Mouse (Mus musculus) 416B (cell line): ENCODE data around the gene Rras.
A peak's percentile ranks its signal among the peaks of the same experiment; 100 is the strongest.

Source experiments
- DNase-seq: peaks from one replicate; pipeline ENCODE4 v3.0.0; 2011; ENCODE audit warnings: low read depth

Gene Rras

DNA sequence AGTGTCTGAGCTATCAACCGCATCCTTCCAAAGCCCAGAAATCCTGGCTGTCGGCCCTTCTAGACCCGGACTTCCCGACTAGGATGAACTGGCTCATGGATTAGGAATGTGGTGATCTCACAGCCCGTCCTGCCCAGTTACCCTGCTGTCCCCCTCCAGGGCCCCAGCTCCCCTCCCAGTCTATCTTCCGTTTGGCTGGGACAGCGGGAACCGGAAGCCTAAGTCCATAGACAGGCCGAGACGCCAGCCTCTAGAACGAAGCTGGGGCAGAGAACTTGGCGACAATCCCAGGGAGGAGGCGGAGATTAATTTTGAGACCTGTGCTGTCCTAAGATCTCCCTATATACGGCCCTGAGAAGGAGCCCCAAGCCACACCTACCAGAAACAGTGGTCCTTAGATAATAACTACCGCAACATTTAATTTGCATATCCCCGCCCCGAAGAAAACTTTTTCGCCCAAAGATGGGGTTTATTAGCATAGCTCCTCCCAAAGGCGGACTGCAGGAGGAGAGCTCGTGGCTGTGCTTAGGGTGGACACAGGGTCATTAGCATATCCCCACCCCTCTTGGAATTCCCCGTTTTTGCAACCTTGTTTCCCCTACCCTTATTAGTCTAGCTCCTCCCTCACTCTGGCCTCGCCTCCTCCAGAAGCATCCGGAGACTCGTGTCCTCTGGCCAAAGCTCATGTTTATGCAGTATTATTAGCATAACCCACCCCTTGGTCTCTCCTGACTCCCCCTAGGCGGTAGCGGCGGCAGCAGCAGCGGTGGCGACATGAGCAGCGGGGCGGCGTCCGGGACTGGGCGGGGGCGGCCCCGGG, at the start of gene Rras:
Rras (plus strand) TSS at position 720 of the 820 bp plus-strand sequence.
- DNase-seq, result peak; percentile 100

DNA sequence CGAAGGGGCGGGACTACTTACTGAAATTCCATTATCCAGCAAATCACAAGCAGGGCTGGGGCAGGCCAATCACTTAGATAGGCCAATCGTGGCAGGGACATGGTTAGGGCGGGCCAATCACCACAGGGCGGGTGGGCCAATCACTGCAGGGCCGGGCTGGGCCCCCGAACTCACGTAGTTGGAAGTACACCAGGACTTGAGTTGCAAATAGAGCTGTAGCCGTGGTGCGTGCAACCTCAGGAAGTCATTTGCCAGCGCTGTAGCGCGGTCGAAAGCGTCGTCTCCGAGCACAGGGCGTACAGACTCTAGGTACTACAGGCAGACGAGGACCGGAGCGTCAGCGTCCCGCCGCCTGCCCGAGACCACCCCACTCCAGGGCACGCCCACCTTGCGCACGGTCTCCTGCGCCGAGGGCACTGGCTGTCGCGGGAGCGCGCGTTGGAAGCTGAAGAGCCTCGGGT, 47.5 kb upstream of the Rras start:
- peak; percentile 89 for DNase-seq

DNA sequence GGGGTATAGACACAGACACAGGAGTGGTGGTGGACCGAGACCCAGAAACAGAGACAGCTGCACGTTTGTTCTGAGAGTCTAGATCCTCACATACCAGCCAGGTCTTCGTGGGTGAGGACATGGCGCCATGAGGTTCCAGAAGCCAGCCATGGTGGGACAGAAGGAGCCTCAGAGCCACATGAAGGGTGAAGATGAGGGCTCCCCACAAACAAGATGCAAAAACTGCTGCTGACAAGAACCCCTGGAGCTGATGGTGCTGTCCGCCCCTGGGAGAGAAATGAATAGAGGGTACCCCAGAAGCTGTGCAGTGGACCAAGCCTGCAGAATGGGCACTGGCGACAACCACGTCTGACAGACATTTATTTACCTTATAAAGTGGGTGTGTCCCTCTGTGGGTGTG, 46.6 kb upstream of the Rras start:
- DNase-seq, result no peak

DNA sequence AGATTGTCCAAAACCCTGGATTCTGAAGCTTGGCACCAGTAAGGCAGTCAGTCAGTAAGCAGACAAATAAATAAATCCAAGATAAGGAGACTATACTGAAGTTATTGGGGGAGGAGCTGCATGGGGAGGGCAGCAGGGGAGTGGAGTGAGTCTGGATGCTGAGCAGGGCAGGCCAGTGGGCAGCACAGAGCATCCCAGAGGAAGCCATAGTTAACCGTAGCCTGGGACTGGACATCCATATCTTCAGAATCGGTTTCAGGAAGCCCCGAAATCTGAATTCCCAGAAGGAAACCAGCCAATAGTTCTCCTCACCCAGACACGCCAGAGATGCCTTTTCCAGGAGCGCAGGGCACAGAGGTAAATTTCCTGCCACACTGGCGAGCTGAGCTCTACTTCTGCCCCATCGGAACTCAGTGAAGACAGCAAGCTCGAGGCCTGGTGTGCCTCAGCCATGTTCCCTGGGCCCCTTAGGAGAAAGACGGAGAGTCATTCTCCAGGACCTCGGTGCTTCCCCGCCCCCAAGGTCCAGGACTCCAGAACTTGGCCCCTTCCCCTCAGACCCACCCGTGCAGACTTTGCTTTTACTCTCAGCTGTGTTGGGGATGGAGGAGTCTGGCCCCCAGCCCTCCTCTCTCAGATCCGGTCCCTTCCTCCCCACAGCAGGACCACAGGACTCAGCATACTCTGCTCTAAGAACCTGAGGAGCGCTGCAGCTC, 44.2 kb upstream of the Rras start:
- no peak for DNase-seq

DNA sequence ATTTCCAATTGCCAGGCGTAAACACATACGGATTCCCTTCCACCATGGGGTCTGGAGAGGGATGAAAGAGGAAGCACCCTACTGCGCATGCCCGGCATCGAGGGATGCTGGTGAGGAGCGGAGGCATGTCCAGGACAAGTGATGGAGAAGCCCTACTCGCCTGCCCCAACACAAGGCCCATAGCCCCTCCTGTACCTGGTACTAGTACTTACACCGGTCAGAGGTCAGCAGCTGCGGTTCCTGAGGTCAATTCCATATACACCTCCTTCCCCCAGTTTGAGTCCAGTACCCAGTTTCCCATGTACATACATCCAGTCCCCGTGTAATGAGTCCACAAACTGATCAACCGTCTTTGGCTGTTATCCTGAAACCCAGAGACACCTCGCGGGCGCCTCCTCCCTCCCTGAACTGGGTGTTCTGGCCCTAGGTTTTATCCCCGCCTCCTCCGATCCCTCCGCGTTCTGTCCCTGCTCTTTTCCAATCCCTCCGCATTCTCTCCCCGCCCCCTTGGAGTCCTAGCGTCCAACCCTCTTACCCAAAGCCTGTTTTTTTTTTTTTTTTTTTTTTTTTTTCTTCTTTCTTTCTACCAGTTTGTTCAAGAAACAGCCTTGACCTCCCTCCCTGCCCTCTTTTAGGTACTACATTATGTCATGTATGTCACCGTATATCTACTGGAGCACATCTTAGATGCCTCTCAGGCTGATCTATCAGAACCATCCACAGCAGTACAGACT, 43.2 kb upstream of the Rras start, which contains the start of gene Cpt1c:
Cpt1c (minus strand) TSS at position 469 of the 734 bp plus-strand sequence.
- no peak for DNase-seq

DNA sequence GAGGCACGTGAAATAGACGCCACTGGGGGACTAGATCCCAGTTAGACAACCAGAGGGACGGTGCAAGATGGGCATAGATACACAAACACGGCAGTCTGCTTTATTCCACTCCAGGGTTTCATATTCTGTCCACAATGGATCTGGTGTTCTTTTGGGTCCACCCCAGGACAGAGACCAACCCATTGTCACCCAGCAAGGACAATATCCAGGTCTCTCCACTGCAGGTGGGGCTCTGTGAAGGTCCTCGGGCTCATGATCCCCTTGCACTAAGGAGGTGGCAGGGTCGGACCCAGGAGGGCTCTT, 42.7 kb upstream of the Rras start:
- DNase-seq, result no peak

DNA sequence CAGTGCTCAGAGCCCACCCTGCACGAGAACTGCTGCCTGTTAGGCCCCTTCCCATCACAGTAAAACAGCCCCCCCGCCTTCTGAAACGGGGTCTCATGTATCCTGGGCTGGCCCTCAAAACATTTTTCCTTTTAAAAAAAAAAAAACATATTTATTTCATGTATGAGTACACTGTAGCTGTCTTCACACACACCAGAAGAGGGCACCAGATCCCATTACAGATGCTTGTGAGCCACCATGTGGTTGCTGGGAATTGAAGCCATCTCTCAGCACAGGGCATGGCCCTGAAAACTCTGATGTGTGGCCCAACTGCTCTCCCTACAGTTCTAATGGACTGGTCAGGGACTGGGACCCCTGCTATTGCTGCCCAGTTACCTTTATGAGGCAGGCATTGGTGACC, 39.5 kb upstream of the Rras start:
- DNase-seq, result no peak

DNA sequence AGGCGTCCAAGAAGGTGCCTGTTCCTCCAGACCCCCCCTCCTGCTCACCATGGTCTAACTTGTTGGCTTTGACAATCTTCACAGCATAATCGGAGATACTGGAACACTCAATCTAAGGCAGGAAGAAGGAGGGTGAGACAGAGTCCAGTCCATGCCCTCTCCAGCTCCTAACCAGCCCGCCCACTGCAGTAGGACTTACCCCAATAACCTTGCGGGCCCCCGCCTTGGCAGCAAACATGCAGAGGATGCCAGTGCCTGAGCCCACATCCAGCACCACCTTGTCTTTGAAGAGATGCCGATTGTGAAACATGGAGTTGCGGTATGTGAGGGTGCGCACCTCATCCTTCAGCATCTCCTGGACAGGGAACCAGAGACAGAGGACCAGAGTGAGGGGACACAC, 36.2 kb upstream of the Rras start:
- no peak for DNase-seq

DNA sequence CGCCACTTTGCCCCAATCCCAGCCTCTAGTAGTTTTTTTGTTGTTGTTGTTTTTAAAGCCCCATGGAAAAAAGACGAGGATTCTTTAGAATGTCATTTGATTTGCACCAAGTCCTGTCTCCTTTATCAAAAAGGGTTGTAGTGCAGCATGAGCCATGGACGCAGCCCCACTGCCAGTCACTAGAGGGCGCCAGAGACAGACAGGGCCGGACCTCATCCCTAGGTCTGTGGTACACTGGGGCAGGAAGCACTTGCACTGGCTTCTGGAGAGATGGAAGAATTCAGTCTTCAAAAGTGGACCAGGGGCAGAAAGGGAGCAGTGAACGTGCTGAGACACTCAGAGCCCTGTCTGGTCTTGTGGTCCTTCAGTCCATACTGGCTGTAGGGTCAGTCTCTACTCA, 34.7 kb upstream of the Rras start:
- peak; percentile 84 for DNase-seq

DNA sequence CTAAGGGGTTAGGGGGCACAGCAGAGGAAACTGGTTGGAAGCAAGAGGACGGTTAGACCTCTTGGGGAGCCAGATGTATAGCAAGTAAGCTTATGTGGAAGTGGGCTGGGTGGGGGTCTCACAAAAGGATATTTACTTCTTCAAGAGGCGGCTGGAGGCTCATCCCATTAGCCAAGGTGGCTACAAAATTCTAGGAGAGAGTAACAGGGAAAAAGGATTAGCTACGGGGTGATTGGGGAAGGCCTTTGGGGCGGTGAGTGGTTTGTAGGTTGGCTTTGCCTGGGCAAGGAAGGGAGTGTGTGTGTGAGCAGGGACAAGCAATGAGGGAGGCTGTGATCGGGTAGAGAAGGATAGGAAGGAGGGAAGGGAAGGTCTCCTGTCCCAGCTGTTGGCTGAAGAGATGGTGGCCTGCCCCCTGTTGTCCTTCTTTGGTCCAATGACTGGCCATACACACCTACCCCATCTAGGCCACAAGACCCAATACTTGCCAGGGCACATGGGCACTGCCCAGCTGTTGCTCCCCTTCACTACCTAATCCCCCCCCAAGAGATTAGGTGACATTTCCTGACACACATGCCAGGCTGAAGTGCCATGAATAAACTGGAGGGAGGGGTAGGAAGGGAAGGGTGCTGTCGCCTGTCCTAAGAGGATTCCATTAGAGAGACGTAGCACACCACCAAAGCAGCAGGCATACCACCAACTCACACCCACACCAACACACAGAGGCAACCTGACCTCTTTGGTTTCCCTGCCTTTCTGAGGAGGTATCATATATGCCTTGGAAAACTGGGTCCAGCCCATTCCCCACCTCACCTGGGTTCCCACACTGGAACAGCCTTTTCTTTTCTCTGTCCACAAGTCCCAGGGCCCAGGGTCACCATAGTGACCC, 33.6 kb upstream of the Rras start:
- no peak for DNase-seq

DNA sequence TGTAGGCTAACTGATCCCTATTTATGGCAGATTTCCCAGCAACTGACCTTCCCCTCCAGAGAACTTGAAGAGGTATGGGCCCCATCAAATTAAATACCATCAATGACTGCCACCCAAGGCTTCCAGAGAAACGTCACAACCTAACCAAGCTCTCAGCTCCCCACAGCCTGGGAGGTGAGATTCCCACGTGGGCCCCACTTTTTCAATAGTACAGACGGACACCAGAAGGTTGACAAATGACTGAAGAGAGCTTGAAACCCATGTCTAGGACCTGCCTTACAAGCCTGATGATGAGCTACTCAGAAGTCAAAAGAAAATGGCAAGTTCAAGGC, 33.0 kb upstream of the Rras start:
- no peak for DNase-seq

DNA sequence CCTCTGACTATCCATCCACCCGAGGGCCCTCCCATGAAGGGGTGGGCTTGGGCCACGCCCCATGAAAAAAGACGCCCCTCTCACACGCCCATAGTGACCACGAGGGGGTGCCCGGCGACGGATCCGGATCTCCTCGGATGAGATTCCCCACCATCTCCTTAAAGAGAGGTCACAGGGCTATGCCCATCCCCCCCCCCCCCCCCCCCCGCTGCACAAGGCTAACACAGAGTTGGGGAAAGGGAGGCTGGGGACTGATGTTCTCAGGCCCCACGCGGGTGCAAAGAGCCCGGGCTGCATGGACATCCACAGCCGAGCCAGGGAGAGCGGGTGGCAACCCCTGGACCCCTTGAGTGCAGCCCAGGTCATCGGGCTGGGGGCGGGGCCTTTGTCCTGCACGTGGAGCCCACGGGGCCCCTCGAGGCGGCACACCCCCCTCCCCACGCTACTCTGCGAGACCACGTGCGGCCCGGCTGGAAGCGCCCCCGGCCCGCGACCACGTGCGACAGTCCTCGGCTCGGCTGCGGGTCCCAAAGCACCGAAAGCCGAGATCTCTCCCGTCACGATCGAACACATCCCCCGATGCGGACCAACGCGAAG, 32.1 kb upstream of the Rras start:
- peak; percentile 89 for DNase-seq

DNA sequence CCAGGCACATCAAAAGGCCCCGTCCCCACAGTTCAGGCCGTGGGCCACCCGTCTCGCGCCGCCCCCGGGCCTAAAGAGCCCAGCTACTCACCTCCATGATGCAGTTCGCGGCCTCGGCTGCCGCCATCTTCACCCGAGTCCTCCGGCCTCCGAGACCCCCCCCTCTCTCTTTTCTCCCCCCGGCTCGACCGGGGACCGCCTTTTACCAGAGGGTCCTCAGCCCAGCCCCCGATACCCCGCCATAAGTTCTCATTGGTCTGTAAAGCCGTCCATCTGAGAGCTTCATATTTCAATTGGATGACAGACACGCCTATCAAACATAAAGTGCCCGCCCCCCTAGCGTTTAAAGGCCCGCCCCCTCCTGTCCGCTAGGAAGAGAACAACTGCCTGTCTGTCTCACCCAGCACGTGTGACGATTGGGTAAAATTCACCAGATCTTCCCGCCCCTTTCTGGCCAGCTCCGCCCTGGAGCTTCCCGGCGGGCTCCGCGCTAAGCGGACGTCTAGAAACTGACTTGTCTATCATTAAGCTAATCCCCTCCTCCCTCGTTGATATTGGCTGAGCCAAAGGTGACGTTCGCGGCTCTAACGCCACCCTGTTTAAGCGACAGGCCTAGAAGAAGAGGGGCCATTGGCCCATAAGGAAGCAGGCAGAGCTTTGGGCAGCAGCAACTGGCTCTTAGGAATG, 31.4 kb upstream of the Rras start, which contains the start of gene Prmt1:
Prmt1 (minus strand) TSS at position 377 of the 687 bp plus-strand sequence.
- peak; percentile 100 for DNase-seq

DNA sequence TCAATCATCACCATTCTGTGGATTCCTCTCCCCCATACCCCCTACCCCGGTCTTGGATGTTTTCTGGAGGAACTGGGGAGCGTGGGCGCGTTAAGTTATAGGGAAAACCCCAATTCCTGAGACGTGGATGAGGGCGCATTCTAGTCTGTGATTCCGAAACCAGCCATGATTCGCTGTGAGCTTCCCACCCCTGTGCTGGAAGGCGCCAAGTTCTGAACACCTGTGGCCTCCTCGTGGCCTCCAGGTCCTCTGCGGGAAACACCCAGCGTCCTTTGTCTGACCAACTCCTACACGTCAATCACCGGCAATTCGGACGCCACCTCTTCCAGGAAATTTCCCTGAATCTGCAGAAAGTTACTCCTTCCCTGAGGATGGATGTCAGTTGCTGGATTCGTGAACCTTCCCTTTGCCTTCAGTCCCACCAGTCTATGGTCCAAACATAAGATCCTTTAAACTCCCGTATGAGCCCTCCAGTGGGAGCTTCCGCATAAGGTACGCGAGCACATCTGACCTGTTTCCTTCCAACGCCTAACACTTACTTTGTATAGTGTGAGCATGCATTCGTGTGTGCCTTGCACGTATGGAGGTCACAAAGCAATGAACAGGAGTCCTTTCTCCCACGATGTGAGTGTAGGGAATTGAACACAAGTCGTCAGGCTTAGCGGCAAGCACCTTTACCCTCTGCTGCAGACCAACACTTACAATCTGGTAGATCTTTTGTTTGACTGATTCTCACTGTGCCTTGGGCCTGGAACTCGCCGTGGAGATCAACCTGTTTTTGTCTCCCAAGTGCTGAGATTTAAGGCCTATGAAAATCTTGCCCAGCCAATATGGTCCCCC, 30.7 kb upstream of the Rras start:
- no peak for DNase-seq

DNA sequence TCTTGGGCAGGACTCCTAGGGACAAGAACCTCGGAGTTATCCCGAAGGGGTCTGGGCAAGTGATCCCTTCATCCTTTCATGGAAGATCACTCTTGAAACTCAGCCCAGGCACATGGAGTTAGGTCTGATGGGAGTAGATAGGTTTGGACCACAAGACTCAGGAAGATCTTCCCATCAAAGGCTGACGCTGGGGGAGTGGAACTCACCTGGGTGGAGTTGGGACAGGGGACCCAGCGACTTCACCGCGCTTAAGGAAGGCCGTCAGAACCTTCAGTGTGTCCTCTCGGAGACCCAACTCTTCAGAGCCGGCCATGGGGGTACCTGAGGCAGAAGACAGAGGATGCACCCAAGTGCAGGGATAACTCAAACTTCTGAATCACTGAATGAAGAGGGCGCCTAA, 21.1 kb upstream of the Rras start:
- no peak for DNase-seq

DNA sequence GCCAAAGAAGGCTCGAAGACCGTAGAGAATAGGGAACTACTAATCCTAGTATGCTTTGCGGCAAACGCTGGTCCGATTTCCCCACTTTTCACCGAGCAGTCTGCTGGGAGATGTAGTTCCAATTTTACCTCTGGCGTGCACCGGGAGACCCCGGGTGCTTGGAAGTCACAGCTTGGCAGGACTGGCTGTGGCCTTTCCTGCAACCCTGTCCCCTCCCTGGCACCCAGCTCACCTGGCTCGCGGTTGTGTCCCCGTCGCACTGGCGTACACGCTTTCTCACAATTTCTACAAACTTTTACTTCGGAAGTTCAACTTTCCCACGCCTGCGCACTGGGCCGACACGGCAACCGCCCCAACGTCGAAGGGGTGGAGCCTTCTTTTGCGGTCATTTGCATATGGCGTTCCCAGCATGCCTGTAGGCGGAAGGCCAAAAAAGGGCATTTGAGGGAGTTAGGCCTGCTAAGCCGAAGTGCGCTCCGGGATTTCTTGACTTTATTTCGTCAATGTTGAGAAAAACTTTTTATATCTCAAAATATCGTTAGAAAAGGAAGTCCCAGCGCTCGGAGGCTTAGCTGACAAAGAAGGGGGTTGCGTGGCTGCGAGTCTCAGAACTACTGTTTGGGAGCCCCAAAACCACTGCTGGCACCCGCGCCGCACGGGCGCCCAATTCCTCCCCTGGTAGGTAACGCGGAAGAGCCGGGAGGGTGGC, 20.4 kb upstream of the Rras start, which contains the start of gene Irf3:
Irf3 (plus strand) TSS at position 418 of the 709 bp plus-strand sequence.
- peak; percentile 99 for DNase-seq

DNA sequence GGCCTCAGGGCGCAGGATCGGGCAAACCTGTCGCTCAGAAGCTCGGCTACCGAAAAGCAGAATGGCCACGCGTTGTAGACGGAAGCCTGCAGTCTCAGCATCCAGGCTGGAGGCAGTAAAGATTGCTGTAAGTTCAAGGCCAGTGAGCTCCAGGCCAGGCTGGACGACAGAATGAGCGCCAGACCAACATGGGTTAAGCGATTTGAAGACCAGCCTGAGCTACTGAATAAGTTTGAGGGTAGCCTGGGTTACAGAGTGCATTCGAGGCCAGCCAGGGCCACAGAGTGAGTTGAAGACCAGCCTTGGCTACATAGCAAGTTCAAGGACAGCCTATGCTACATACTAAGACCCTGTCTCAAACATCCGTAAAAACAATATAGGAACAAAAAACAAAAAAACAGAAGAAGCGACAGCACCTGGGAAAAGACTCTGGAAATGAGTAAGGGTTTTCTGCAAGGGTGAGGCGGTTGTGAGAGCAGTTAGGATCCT, 19.8 kb upstream of the Rras start:
- no peak for DNase-seq

DNA sequence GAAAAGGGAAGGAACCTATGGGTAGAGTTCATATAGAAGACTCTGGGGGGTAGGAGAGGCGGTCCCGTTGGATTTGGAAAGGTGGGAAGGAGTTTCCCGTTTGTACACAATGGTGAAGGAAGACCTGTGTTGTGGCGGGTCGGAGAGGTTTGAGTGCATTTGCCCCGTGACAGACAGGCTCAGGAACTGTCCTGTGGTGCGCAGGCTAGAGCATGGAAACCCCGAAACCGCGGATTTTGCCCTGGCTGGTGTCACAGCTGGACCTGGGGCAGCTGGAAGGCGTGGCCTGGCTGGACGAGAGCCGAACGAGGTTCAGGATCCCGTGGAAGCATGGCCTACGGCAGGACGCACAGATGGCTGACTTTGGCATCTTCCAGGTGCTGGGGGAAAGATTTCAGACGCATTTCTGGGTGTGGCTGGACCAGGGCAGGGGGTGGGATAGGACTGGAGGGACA, 19.2 kb upstream of the Rras start, which contains the start of gene Bcl2l12:
Bcl2l12 (minus strand) TSS at position 212 of the 455 bp plus-strand sequence.
- DNase-seq, result peak; percentile 84

DNA sequence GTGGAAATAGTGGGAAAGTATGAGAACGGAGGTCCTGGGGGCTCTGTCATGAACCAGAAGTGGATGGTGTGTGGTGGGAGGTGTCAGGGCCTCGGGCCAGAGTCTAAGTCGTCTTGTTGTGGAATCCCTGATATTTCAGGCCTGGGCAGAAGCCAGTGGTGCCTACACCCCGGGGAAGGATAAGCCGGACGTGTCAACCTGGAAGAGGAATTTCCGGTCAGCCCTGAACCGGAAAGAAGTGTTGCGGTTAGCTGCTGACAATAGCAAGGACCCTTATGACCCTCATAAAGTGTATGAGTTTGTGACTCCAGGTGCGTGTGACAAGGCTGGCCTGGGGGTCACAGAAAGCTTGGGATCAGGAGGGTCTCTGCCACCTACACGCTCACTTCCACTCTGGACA, 18.0 kb upstream of the Rras start:
- DNase-seq, result no peak
